Mouse (Mus musculus): ENCODE data around the gene Gm28038.

GRCm38 (mm10) chr2:30261064-30261736 is 19.6 kb upstream of the Gm28038 start:
- TF ChIP-seq CTCF (IDR thresholded peaks at IDR 0.05; ENCODE audit: borderline replicate concordance, extremely low read depth, insufficient read depth, insufficient read length) (no peak), POLR2A (IDR thresholded peaks at IDR 0.05; ENCODE audit: borderline replicate concordance, extremely low read depth, insufficient read depth, insufficient read length, poor library complexity, severe bottlenecking) (no peak)
